Mouse (Mus musculus): ENCODE data around the gene Pars2. TPM values are rescaled to one million over a fixed set of nuclear protein-coding genes. Genes with fewer than 3 reads are reported as not detected.

Pars2 gene
- polyA plus RNA-seq, 1 experiment from 2014 or later: 12.6 TPM

- Histone ChIP-seq H3K4me2 (ENCODE audit: low read length) (peak within 1 kb of the TSS; percentile 86), H3K27me3 (replicated peaks; ENCODE audit: control insufficient read depth, insufficient read depth, low read length) (no peaks in the 10 kb centered on the region), H3K9me3 (ENCODE audit: control insufficient read depth, low read length) (no peaks in the 10 kb centered on the region), H3K4me3 (replicated peaks; ENCODE audit: low read length) (peak within 1 kb of the TSS; percentile 83), H3K4me1 (replicated peaks; ENCODE audit: control insufficient read depth, insufficient read depth, low read length) (peaks cover 8% of the 10 kb centered on the region), H3K9ac (replicated peaks; ENCODE audit: low read depth, low read length) (peak within 1 kb of the TSS; percentile 77), H3K27ac (ENCODE audit: low read length) (peak within 1 kb of the TSS; percentile 33; the same call in 1 of the 2 replicates), H3K36me3 (ENCODE audit: control insufficient read depth, insufficient read depth) (peaks cover 8% of the 10 kb centered on the region)
- ATAC-seq: peak; percentile 97
- under 1% methylated on average over 40 of the region's 43 CpGs for WGBS
Observed at GRCm38 (mm10) chr4:106678442-106679118, 27.7 kb downstream of the Pars2 start, which contains the start of gene Ttc4. Gene Ttc4, minus strand, starts transcription at chr4:106678944.

- no peak overlapping the region for H3K9ac ChIP-seq (replicated peaks; ENCODE audit: low read depth, low read length)
- no peak overlapping the region for H3K27ac ChIP-seq (ENCODE audit: low read length)
- no peaks in the 10 kb centered on the region for H3K9me3 ChIP-seq (ENCODE audit: control insufficient read depth, low read length)
- ATAC-seq: peak; percentile 26
- peak overlapping the region; percentile 86 for H3K4me2 ChIP-seq (ENCODE audit: low read length)
- peak overlapping the region; percentile 83 for H3K4me3 ChIP-seq (replicated peaks; ENCODE audit: low read length)
- no peaks in the 10 kb centered on the region for H3K27me3 ChIP-seq (replicated peaks; ENCODE audit: control insufficient read depth, insufficient read depth, low read length)
- peaks cover 8% of the 10 kb centered on the region for H3K4me1 ChIP-seq (replicated peaks; ENCODE audit: control insufficient read depth, insufficient read depth, low read length)
- 42% methylated on average over 3 of the region's 3 CpGs for WGBS
- peaks cover 8% of the 10 kb centered on the region for H3K36me3 ChIP-seq (ENCODE audit: control insufficient read depth, insufficient read depth)
Observed at GRCm38 (mm10) chr4:106679152-106679551, 28.3 kb downstream of the Pars2 start.

DNA sequence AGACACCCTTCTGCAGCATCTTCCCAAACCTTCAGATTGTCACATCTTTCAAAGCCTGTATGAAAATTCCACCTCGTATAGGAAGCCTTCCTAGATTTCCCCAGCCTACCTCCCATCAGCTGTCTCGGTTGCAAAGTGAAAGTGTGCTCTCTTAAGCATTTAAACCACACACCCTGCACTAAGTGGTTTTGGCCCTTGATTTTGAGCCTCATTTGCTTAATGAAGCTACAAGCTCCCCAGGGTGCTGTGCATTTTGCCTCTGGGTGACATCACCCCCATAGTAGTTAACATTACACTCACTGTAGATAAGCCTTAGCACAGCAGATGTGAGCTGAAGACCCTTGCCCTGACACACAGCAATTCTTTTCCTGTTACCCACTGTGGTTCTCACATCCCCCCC, 30.1 kb downstream of the Pars2 start:
- no peak for ATAC-seq
- Histone ChIP-seq H3K4me2 (ENCODE audit: low read length) (no peak overlapping the region), H3K36me3 (ENCODE audit: control insufficient read depth, insufficient read depth) (peaks cover 5% of the 10 kb centered on the region), H3K4me1 (replicated peaks; ENCODE audit: control insufficient read depth, insufficient read depth, low read length) (peaks cover 8% of the 10 kb centered on the region), H3K27ac (ENCODE audit: low read length) (no peak overlapping the region), H3K9me3 (ENCODE audit: control insufficient read depth, low read length) (no peaks in the 10 kb centered on the region), H3K4me3 (replicated peaks; ENCODE audit: low read length) (no peak overlapping the region), H3K9ac (replicated peaks; ENCODE audit: low read depth, low read length) (no peak overlapping the region), H3K27me3 (replicated peaks; ENCODE audit: control insufficient read depth, insufficient read depth, low read length) (no peaks in the 10 kb centered on the region)
- 57% methylated on average over 2 of the region's 2 CpGs for WGBS

DNA sequence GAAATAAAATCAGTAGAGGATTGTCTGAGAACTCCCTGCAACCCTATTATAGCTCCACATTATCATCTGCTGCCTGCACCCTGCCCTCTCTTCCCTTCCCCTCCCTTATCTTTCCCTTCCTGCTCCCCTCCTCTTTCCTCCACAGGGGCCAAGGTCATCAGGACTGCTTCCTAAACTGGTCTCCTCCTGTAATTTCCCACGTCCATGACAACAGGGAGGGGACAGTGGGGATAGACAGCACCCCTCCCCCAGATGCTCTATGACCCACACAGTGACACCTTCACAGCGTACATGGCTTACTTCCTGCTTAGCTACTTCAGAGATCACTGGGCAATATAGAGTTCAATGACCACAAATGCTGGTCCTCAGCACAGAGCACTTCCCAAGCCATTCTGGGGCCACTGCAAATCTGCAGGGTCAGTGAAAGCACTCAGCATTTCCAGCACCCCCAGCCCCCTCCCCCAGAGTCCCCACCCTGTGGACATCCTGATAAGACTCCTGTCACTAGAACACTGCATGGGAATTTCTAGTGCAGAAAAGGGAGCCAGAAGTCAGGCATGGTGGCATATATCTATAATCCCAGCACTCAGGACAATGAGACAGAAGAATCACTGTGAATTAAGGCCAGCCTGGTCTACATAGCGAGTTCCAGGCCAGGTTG, 37.9 kb downstream of the Pars2 start:
- no peaks in the 10 kb centered on the region for H3K36me3 ChIP-seq (ENCODE audit: control insufficient read depth, insufficient read depth)
- ATAC-seq: no peak
- 51% methylated on average over 3 of the region's 3 CpGs for WGBS
- no peaks in the 10 kb centered on the region for H3K27me3 ChIP-seq (replicated peaks; ENCODE audit: control insufficient read depth, insufficient read depth, low read length)
- H3K4me1 ChIP-seq (replicated peaks; ENCODE audit: control insufficient read depth, insufficient read depth, low read length): no peaks in the 10 kb centered on the region
- H3K9me3 ChIP-seq (ENCODE audit: control insufficient read depth, low read length): no peaks in the 10 kb centered on the region
- no peak overlapping the region for H3K4me2 ChIP-seq (ENCODE audit: low read length)
- no peak overlapping the region for H3K27ac ChIP-seq (ENCODE audit: low read length)
- no peak overlapping the region for H3K4me3 ChIP-seq (replicated peaks; ENCODE audit: low read length)
- H3K9ac ChIP-seq (replicated peaks; ENCODE audit: low read depth, low read length): no peak overlapping the region

DNA sequence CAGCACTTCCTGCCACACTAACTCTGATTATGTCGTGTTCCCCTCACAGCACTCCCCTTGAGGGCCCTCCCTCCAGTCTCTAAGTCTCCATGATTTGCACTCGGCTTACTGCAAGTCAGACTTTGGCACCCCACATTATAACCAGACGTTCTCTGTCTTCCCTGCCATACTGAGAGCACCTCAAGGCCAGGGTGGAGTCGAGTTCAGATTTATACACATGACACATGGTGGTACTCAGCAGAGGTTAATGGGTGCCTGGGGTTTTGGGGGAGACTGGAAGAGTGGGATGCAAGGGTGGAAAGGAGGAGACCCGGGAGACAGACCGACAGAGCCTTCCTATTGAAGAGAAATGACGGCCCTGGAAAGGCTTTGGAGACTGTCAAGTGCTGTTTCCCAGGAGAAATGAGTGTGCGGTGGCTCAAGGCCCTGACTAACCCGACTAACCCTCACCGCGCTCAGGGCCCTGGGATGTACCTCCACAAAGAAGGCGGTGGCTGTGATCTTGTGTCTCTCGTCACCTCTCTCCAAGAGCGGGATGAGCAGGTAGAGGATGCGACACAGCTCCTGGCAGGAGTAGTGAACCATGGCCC, 43.1 kb downstream of the Pars2 start:
- H3K4me2 ChIP-seq (ENCODE audit: low read length): no peak overlapping the region
- no peak overlapping the region for H3K4me3 ChIP-seq (replicated peaks; ENCODE audit: low read length)
- no peak for ATAC-seq
- H3K27me3 ChIP-seq (replicated peaks; ENCODE audit: control insufficient read depth, insufficient read depth, low read length): no peaks in the 10 kb centered on the region
- no peak overlapping the region for H3K9ac ChIP-seq (replicated peaks; ENCODE audit: low read depth, low read length)
- no peaks in the 10 kb centered on the region for H3K36me3 ChIP-seq (ENCODE audit: control insufficient read depth, insufficient read depth)
- no peak overlapping the region for H3K27ac ChIP-seq (ENCODE audit: low read length)
- H3K4me1 ChIP-seq (replicated peaks; ENCODE audit: control insufficient read depth, insufficient read depth, low read length): no peaks in the 10 kb centered on the region
- H3K9me3 ChIP-seq (ENCODE audit: control insufficient read depth, low read length): no peaks in the 10 kb centered on the region
- 86% methylated on average over 15 of the region's 15 CpGs for WGBS

DNA sequence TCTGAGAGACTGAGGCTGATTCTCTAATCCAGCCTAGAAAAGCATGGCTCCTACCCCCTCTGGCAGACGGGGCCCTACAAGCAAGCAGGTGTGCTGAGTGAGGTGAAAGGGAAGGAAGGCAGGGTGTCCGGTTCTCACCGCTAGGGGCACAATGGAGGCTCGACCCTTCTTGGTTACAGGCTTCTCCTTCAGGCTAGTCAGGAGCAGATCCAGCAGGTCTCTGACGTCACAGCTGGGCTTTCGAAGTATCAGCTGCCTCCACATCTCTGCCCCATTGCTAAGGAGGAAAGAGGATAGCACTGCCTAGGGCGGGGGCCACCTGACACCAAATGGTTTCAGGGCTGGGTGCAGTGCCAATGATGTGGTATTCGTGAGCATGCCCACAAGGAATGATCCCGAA, 49.1 kb downstream of the Pars2 start:
- Histone ChIP-seq H3K9me3 (ENCODE audit: control insufficient read depth, low read length) (no peaks in the 10 kb centered on the region), H3K36me3 (ENCODE audit: control insufficient read depth, insufficient read depth) (no peaks in the 10 kb centered on the region), H3K27me3 (replicated peaks; ENCODE audit: control insufficient read depth, insufficient read depth, low read length) (no peaks in the 10 kb centered on the region), H3K4me1 (replicated peaks; ENCODE audit: control insufficient read depth, insufficient read depth, low read length) (peaks cover 24% of the 10 kb centered on the region), H3K4me2 (ENCODE audit: low read length) (no peak overlapping the region), H3K27ac (ENCODE audit: low read length) (no peak overlapping the region), H3K9ac (replicated peaks; ENCODE audit: low read depth, low read length) (no peak overlapping the region), H3K4me3 (replicated peaks; ENCODE audit: low read length) (no peak overlapping the region)
- ATAC-seq: 0 out of 2 replicates have a peak, but pooled peaks have one; percentile 13
- WGBS: 18% methylated on average over 9 of the region's 9 CpGs

DNA sequence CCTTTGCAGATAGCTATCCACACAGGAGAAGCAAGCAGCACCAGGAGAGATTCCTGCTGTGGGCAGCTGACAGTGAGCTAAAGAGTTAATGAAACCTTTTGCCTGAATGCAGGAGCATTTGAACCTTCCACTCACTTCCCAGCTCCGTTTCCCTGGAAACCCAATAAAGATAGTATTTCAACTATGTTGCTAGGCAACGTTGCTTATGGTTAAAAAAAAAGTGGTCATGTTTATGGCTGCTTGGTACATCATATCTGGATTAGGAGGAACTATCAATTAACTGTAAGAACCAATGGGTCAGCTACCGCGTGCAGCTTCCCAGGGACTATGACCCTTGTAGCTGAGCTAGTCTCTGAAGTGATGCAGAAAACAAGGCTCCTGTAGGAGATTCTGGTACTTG, 49.9 kb downstream of the Pars2 start:
- Histone ChIP-seq H3K36me3 (ENCODE audit: control insufficient read depth, insufficient read depth) (no peaks in the 10 kb centered on the region), H3K27me3 (replicated peaks; ENCODE audit: control insufficient read depth, insufficient read depth, low read length) (no peaks in the 10 kb centered on the region), H3K9me3 (ENCODE audit: control insufficient read depth, low read length) (no peaks in the 10 kb centered on the region), H3K9ac (replicated peaks; ENCODE audit: low read depth, low read length) (no peak overlapping the region), H3K4me2 (ENCODE audit: low read length) (no peak overlapping the region), H3K27ac (ENCODE audit: low read length) (peak overlapping the region; percentile 71), H3K4me3 (replicated peaks; ENCODE audit: low read length) (no peak overlapping the region), H3K4me1 (replicated peaks; ENCODE audit: control insufficient read depth, insufficient read depth, low read length) (peaks cover 30% of the 10 kb centered on the region)
- WGBS: 41% methylated on average over 4 of the region's 4 CpGs
- peak; percentile 30 for ATAC-seq

DNA sequence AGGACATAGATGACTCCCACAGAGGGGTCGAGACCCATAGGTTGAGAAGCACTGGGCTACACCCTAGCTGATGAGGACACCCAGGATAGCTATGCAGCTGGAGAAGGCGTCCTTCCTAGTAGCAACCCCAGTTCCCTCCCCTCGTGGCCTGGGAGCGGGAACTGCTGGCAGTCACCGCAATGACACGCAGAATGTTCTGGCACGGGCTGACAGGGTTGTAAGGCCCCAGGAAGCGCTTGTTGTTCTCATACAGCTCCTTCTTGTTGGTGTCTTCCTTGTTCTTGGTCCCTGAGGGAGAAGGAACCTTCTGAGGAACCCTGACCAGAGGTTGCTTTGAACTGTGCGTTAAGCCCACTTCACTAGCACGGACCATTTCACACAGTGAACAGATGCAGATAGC, 53.1 kb downstream of the Pars2 start:
- Histone ChIP-seq H3K36me3 (ENCODE audit: control insufficient read depth, insufficient read depth) (no peaks in the 10 kb centered on the region), H3K4me1 (replicated peaks; ENCODE audit: control insufficient read depth, insufficient read depth, low read length) (peaks cover 30% of the 10 kb centered on the region), H3K27me3 (replicated peaks; ENCODE audit: control insufficient read depth, insufficient read depth, low read length) (no peaks in the 10 kb centered on the region), H3K4me2 (ENCODE audit: low read length) (no peak overlapping the region), H3K9ac (replicated peaks; ENCODE audit: low read depth, low read length) (no peak overlapping the region), H3K9me3 (ENCODE audit: control insufficient read depth, low read length) (no peaks in the 10 kb centered on the region), H3K4me3 (replicated peaks; ENCODE audit: low read length) (no peak overlapping the region), H3K27ac (ENCODE audit: low read length) (no peak overlapping the region)
- no peak for ATAC-seq
- 70% methylated on average over 10 of the region's 10 CpGs for WGBS

- ATAC-seq: peak; percentile 69
- 28% methylated on average over 11 of the region's 11 CpGs for WGBS
Observed at GRCm38 (mm10) chr4:106704416-106704815, 53.5 kb downstream of the Pars2 start.

More at GRCm38 (mm10) chr4:106704416-106704815, 53.5 kb downstream of the Pars2 start:
- Histone ChIP-seq H3K36me3 (ENCODE audit: control insufficient read depth, insufficient read depth) (no peaks in the 10 kb centered on the region), H3K27me3 (replicated peaks; ENCODE audit: control insufficient read depth, insufficient read depth, low read length) (no peaks in the 10 kb centered on the region), H3K4me1 (replicated peaks; ENCODE audit: control insufficient read depth, insufficient read depth, low read length) (peaks cover 30% of the 10 kb centered on the region), H3K4me2 (ENCODE audit: low read length) (no peak overlapping the region), H3K9me3 (ENCODE audit: control insufficient read depth, low read length) (no peaks in the 10 kb centered on the region), H3K27ac (ENCODE audit: low read length) (peak overlapping the region; percentile 74), H3K9ac (replicated peaks; ENCODE audit: low read depth, low read length) (no peak overlapping the region), H3K4me3 (replicated peaks; ENCODE audit: low read length) (no peak overlapping the region)

Measured in forebrain, embryonic 16.5 days (tissue).